Mouse (Mus musculus) midbrain, embryonic 12.5 days (tissue): ENCODE data around the gene Dysf. TPM values are rescaled to one million over a fixed set of nuclear protein-coding genes. Genes with fewer than 3 reads are reported as not detected.
A peak's percentile ranks its signal among the peaks of the same experiment; 100 is the strongest.

Experiments
- ATAC-seq: fragments of 200-750 bp; cut with Nextera tagmentation; 2 replicates; pipeline ENCODE4 v1.8.0; 2017; ENCODE audit warnings: low read depth, moderate TSS enrichment, moderate library complexity; ENCODE audit not compliant: low FRiP score
- H3K27ac ChIP-seq: fragments of 300-500 bp; sonication (generic); replicated peaks from 2 replicates; pipeline ENCODE4 v1.5.1; 2016; ENCODE audit warnings: mild to moderate bottlenecking
- H3K27me3 ChIP-seq: fragments of 300-500 bp; sonication (generic); 2 replicates; pipeline ENCODE4 v1.6.1; 2016; ENCODE audit warnings: mild to moderate bottlenecking
- H3K36me3 ChIP-seq: fragments of 300-500 bp; sonication (generic); 2 replicates; pipeline ENCODE4 v1.6.1; 2016
- H3K4me1 ChIP-seq: fragments of 300-500 bp; sonication (generic); 2 replicates; pipeline ENCODE4 v1.6.1; 2016
- H3K4me2 ChIP-seq: fragments of 300-500 bp; sonication (generic); replicated peaks from 2 replicates; pipeline ENCODE4 v1.6.1; 2016; ENCODE audit warnings: mild to moderate bottlenecking, moderate library complexity
- H3K4me3 ChIP-seq: fragments of 300-500 bp; sonication (generic); 2 replicates; pipeline ENCODE4 v1.5.1; 2016; ENCODE audit warnings: mild to moderate bottlenecking
- H3K9ac ChIP-seq: fragments of 300-500 bp; sonication (generic); replicated peaks from 2 replicates; pipeline ENCODE4 v1.6.1; 2016; ENCODE audit warnings: mild to moderate bottlenecking, moderate library complexity
- H3K9me3 ChIP-seq: fragments of 300-500 bp; sonication (generic); 2 replicates; pipeline ENCODE4 v1.6.1; 2016; ENCODE audit warnings: mild to moderate bottlenecking
- WGBS: fragments of 180-500 bp; shearing (Covaris S2); methylation state at CpG from one replicate; pipeline ENCODE4 v1.1.7; 2016; 5-methylcytosine and 5-hydroxymethylcytosine counted together
- polyA plus RNA-seq: library from polyadenylated mRNA; unstranded; fragments of >200 nt; fragmentation: Nextera tagmentation; extraction: Ambion mirVana; gene quantifications from 2 replicates; pipeline ENCODE4 v1.2.1, GENCODE M21; 2016

The Dysf gene
- polyA plus RNA-seq, 1 experiment from 2014 or later = 3.8 TPM

DNA sequence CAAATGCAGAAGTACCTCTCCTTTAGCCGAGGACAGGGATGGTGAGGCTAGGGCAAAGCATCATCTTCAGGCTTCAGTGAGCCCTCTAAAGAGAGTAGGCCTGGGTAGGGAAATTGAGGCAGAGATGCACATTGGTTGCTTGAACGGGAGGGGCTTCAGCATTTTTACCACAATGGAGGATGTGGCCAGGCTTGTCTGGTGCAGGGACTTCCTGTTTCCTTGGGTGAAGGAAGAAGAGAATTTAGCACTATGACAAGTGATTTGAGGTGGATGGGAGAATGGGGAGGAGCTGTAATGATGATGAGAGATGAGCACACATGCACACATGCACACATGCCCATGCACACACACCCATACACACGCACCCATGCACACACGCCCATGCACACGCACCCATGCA, 188.1 kb downstream of the Dysf start:
- no peak overlapping the region for H3K4me3 ChIP-seq
- no peaks in the 10 kb centered on the region for H3K27me3 ChIP-seq
- WGBS = 87% methylated on average over 5 of the region's 5 CpGs
- no peak overlapping the region for H3K9ac ChIP-seq
- H3K4me1 ChIP-seq = peaks cover 4% of the 10 kb centered on the region; the same call in 1 of the 2 replicates
- H3K9me3 ChIP-seq = no peaks in the 10 kb centered on the region
- no peak for ATAC-seq
- no peaks in the 10 kb centered on the region for H3K36me3 ChIP-seq
- H3K4me2 ChIP-seq = no peak overlapping the region
- no peak overlapping the region for H3K27ac ChIP-seq

DNA sequence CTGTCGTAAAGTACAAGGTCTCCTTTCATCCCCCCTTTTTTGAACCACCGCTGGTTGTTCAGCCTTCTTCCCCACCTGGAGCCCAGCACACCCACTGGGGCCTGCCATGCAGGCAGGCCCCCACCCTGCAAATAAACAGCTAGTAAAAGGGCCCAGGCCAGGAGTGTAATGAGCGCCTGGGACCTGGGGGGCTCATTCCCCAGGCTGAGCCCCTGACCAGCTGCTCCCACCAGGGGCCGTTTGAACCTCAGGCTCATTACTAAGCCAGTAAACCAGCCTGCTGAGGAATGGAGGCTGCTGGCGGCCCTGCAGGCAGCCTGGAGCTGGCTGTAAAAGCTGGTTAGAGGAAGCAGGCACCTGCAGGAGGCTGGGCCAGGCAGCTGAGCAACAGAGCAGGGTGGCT, 189.4 kb downstream of the Dysf start:
- no peaks in the 10 kb centered on the region for H3K27me3 ChIP-seq
- H3K9me3 ChIP-seq = no peaks in the 10 kb centered on the region
- peak; percentile 52; the same call in 1 of the 2 replicates for ATAC-seq
- no peaks in the 10 kb centered on the region for H3K36me3 ChIP-seq
- no peak overlapping the region for H3K4me2 ChIP-seq
- no peak overlapping the region; the same call in 1 of the 2 replicates for H3K27ac ChIP-seq
- WGBS = 28% methylated on average over 5 of the region's 5 CpGs
- no peak overlapping the region for H3K9ac ChIP-seq
- no peak overlapping the region for H3K4me3 ChIP-seq
- H3K4me1 ChIP-seq = peaks cover 4% of the 10 kb centered on the region; the same call in 1 of the 2 replicates

DNA sequence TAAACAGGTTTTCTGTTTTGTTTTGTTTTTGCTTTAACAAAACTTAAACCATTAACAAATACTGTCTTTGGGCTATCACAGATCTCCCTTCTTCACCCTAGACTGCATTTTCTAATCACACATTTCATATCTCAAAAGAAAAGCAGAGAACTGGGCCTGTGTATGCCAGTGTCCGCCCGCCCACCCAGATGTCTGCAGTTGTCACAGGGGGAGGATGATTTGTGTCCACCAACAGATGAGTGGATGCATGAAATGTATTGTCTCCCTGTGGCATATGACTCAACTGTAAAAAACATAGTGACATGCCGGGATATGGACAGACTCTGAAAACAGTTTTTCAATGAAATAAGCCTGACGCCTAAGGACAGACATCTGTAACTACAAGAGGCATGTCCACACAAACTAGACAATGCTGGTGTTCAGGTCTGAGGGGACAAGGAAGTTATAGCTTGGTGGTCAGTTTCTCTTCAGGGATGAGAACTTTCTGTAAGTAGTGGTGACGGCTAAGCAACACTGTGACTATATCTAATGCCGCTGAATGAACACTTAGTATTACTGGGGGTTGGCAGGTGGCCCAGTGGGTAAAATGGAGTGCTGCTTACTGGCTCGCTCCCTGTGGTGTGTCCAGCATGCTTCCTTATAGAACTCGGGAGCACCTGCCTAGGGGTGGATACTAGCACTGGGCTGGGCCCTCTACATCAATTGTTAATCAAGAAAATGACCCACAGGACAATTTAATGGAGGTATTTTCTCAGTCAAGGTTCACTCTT, 193.5 kb downstream of the Dysf start:
- Histone ChIP-seq H3K9me3 (no peaks in the 10 kb centered on the region), H3K36me3 (no peaks in the 10 kb centered on the region), H3K27me3 (no peaks in the 10 kb centered on the region), H3K4me2 (no peak overlapping the region), H3K4me1 (peaks cover 4% of the 10 kb centered on the region; the same call in 1 of the 2 replicates), H3K4me3 (no peak overlapping the region), H3K27ac (no peak overlapping the region), H3K9ac (no peak overlapping the region)
- 87% methylated on average over 8 of the region's 8 CpGs for WGBS
- no peak for ATAC-seq

DNA sequence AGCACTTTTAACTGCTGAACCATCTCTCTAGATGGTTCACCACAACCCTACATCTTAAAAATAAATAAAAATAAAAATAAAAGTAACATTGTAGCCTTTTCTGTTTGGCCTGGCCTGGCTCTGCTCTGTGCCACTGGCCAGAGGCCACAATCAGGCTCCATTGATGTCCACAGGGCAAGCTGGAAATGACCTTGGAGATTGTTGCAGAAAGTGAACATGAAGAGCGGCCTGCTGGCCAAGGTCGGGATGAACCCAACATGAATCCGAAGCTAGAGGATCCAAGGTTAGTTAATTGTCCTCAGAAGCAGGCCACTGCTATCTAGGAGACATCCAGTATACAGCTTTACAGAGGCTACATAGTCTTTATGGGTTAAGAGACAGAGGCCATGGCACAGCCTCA, 197.2 kb downstream of the Dysf start:
- no peak overlapping the region for H3K4me2 ChIP-seq
- H3K4me3 ChIP-seq = no peak overlapping the region
- ATAC-seq = no peak
- WGBS = 92% methylated on average over 3 of the region's 3 CpGs
- no peaks in the 10 kb centered on the region for H3K27me3 ChIP-seq
- no peak overlapping the region for H3K9ac ChIP-seq
- no peaks in the 10 kb centered on the region for H3K36me3 ChIP-seq
- H3K27ac ChIP-seq = no peak overlapping the region
- H3K9me3 ChIP-seq = no peaks in the 10 kb centered on the region
- H3K4me1 ChIP-seq = no peaks in the 10 kb centered on the region

DNA sequence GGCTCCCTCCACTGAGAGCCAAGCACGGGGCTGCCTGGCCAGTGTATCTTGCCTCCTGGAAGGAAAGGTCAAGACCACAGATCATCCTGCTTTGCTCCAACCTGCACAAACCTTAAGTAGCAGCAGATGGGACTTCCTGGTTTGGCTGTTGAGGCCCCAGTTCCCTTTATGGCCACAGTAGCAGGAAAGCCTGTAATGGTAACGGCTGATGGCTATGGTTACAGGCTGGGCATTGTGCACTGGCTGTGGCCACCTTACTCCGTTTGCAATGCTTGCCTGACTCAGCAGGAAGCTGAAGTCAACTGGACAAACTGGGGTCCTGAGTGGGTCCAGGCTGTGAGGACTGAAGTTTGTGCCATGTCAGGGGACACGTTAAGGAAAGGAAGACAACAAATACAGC, 200.2 kb downstream of the Dysf start:
- no peaks in the 10 kb centered on the region for H3K4me1 ChIP-seq
- H3K4me3 ChIP-seq = no peak overlapping the region
- H3K4me2 ChIP-seq = no peak overlapping the region
- WGBS = 81% methylated on average over 4 of the region's 4 CpGs
- ATAC-seq = no peak
- H3K9ac ChIP-seq = no peak overlapping the region
- H3K9me3 ChIP-seq = no peaks in the 10 kb centered on the region
- H3K27ac ChIP-seq = no peak overlapping the region
- no peaks in the 10 kb centered on the region for H3K36me3 ChIP-seq
- H3K27me3 ChIP-seq = no peaks in the 10 kb centered on the region

DNA sequence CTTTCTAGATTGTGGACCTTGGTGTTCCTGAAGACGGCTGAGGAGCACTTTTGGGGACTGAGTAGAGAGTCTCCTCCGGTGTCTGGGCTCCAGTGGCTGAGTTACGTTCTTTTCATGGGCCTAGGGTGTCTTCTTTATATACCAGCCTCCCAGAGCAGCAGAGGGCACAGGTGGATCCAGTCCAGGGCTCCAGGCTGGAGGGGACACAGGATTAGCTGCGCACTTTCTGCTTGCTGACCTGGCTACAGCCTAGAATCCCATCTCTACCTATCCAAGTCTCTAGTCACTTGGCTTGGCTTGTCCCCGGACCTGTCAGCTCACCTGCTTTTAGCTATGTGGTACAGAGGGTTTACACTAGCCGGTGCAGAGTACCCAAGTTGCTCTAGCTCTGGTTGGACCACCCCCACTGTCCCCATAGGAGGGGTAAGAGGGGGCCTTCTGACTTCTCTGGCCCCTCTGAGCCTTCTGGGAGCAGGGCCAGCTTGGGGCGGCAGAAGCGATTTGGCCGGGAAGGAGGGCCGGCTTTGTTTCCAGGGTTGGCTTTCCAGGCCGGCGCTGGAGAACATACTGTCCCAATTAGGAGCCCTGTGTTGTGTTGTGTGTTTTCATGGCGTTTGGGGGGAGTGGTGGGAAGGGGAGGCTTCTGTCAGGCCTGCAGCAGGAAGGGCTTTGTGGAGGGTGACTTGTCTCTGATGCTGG, 201.5 kb downstream of the Dysf start:
- no peak overlapping the region for H3K27ac ChIP-seq
- no peaks in the 10 kb centered on the region for H3K27me3 ChIP-seq
- no peaks in the 10 kb centered on the region for H3K36me3 ChIP-seq
- H3K4me1 ChIP-seq = no peaks in the 10 kb centered on the region
- H3K4me3 ChIP-seq = no peak overlapping the region
- no peak overlapping the region for H3K9ac ChIP-seq
- 85% methylated on average over 13 of the region's 13 CpGs for WGBS
- no peak for ATAC-seq
- H3K9me3 ChIP-seq = no peaks in the 10 kb centered on the region
- H3K4me2 ChIP-seq = no peak overlapping the region

DNA sequence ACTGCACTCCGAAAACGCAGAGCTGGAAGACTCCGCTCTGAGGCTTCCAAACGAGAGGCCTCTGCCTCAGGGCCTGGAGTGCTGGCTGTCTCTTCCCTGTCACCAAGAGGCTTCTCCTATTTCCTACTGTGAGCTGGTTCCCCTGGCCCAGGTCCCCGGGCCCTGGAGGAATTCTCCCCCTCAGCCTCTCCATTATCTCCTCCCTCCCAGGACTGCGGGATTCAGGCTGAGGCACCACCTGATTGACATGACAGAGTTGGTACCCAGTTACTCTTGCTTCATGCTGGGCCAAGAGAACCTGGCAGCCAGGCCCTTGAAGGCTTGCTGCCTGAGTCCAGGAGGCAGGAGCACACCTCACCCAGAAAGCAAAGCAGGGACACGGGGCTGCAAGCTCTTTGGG, 203.1 kb downstream of the Dysf start:
- H3K4me1 ChIP-seq = no peaks in the 10 kb centered on the region
- no peak overlapping the region for H3K4me3 ChIP-seq
- H3K36me3 ChIP-seq = no peaks in the 10 kb centered on the region
- H3K9me3 ChIP-seq = no peaks in the 10 kb centered on the region
- H3K27ac ChIP-seq = no peak overlapping the region
- 74% methylated on average over 7 of the region's 7 CpGs for WGBS
- ATAC-seq = no peak
- H3K9ac ChIP-seq = no peak overlapping the region
- no peaks in the 10 kb centered on the region for H3K27me3 ChIP-seq
- H3K4me2 ChIP-seq = no peak overlapping the region

DNA sequence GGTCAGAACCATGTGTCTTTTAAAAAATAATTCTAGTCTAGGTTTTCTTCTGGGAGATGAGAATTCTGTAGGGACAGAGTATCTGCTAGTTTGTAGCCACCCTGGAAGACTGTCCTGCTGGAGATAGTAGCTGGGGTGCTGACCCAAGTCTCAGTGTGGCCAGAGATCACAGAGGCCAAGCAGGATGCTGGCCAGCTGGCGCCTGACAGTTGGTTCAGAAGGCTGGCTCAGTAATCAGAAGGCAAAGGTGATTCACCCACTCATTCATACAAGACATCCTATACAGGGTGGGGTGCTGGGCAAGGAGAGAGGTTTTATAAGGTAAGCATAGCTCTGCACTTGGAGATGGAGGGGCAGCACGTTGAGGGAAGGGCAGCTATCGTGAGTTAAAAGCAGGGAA, 204.7 kb downstream of the Dysf start:
- Histone ChIP-seq H3K27me3 (no peaks in the 10 kb centered on the region), H3K4me2 (no peak overlapping the region)
- ATAC-seq = no peak

DNA sequence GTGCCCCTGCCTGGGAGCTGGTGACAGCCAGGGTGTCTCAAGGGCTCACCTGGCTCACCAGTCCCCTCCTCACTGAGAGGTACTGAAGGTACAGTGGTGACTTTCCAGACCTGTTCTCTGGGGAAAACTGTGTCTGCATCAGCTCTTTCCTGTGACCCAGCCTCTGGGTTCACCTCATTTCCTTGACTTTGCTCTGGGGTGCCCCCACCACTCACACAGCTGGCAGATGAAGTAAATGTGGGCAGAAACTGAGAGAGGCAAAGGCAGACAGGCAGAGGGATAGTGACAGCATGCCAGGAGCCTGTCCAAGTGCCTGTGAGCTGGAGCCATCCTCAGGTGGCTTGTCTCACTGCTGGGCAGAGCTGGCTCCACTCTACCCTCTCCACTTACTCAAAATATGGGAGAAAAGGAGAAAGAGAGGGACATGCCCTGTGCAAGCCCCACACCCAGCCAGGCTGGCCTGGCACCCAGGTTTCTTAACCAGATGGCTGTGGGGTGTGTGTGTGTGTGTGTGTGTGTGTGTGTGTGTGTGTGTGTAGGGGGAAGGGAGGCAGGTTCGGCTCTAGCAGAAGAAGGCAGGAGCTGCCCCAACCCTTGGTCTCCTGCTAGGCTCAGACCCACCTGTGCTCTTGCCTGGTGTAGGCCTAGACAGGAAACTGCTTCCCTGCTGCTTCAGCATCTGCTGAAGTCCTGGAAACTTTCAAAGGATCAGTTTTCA, 209.0 kb downstream of the Dysf start:
- Histone ChIP-seq H3K27me3 (no peaks in the 10 kb centered on the region), H3K4me3 (no peak overlapping the region), H3K4me1 (no peaks in the 10 kb centered on the region), H3K4me2 (no peak overlapping the region), H3K36me3 (no peaks in the 10 kb centered on the region), H3K27ac (no peak overlapping the region), H3K9ac (no peak overlapping the region), H3K9me3 (no peaks in the 10 kb centered on the region)
- ATAC-seq = no peak
- 73% methylated on average over 1 of the region's 1 CpGs for WGBS

More for the DNA sequence above, 204.7 kb downstream of the Dysf start:
- WGBS = 71% methylated on average over 3 of the region's 3 CpGs
- no peaks in the 10 kb centered on the region for H3K36me3 ChIP-seq
- H3K4me1 ChIP-seq = no peaks in the 10 kb centered on the region
- no peak overlapping the region for H3K9ac ChIP-seq
- no peak overlapping the region for H3K4me3 ChIP-seq
- H3K9me3 ChIP-seq = no peaks in the 10 kb centered on the region
- H3K27ac ChIP-seq = no peak overlapping the region

DNA sequence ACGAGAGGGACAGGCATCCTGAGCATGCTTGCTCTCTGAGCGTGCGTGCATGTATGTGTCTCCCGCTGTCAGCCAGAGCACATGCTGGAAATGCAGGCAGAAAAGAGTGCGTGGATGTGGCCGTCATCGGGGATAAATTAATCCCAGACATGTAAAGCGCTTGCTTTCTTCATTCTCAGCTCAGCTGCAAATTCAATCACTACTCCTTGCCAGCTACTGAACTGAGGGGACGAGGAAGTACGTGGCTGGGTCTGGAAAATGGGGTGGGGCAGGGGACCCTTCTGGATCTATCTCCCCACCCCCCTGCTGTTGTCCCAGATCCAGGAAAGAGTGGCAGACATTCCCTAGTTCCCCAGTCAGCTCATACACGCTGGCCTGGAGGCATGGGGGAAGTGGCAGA, 210.7 kb downstream of the Dysf start:
- Histone ChIP-seq H3K4me1 (no peaks in the 10 kb centered on the region), H3K9me3 (no peaks in the 10 kb centered on the region), H3K9ac (no peak overlapping the region), H3K36me3 (no peaks in the 10 kb centered on the region), H3K4me2 (no peak overlapping the region), H3K27me3 (no peaks in the 10 kb centered on the region), H3K4me3 (no peak overlapping the region), H3K27ac (no peak overlapping the region)
- no peak for ATAC-seq
- WGBS = 85% methylated on average over 11 of the region's 11 CpGs

DNA sequence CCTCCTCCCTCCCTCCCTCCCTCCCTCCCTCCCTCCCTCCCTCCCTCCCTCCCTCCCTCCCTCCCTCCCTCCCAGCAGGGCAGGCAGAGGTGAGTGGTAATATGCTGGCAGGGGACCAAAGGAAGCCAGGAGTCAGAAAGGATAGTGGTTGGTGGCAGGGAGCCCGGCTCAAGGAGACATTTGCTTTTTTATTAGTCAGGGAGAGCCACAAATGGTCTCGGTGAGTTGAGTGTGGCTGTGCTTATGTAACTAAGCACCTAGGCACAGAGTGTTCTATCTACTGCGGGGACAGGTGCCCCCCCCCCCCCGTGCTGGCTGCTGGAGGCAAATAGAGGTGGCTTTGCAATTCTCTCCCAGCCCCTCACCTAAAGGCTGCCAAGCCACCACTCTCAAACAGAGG, 216.5 kb downstream of the Dysf start:
- H3K4me3 ChIP-seq = no peak overlapping the region
- no peak overlapping the region for H3K27ac ChIP-seq
- H3K36me3 ChIP-seq = no peaks in the 10 kb centered on the region
- 0 out of 2 replicates have a peak, but pooled peaks cover 3% of the 10 kb centered on the region for H3K27me3 ChIP-seq
- no peak overlapping the region for H3K4me2 ChIP-seq
- WGBS = 60% methylated on average over 4 of the region's 4 CpGs
- H3K9me3 ChIP-seq = no peaks in the 10 kb centered on the region
- H3K9ac ChIP-seq = no peak overlapping the region
- no peak for ATAC-seq
- peaks cover 11% of the 10 kb centered on the region for H3K4me1 ChIP-seq

DNA sequence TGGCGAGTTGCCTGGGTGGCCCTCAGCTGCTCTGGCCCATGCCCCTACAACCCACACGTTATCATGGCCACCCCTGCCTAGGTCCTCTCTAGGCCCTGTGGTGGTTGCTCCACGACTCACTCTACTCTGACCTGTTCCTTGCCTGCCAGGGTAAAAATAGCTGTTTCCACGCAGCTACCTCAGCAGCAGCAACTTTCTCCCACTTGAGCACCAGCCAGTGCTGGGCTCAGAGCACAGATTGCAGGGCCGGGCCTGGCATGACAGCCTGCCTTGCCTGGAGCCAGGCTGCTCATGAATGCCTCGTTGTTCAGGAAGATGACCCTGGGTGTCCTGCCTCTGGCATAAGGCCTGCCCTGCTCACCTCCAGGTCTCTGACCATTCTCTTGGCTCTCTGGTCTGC, 217.2 kb downstream of the Dysf start:
- no peak overlapping the region for H3K4me3 ChIP-seq

More for the DNA sequence above, 217.2 kb downstream of the Dysf start:
- H3K9ac ChIP-seq = no peak overlapping the region
- no peak overlapping the region for H3K4me2 ChIP-seq
- H3K27me3 ChIP-seq = 0 out of 2 replicates have a peak, but pooled peaks cover 3% of the 10 kb centered on the region
- peaks cover 14% of the 10 kb centered on the region for H3K4me1 ChIP-seq
- ATAC-seq = no peak
- no peak overlapping the region for H3K27ac ChIP-seq
- WGBS = 84% methylated on average over 6 of the region's 6 CpGs
- no peaks in the 10 kb centered on the region for H3K9me3 ChIP-seq
- H3K36me3 ChIP-seq = no peaks in the 10 kb centered on the region
